Mouse (Mus musculus): ENCODE measurements around the gene Maml3.

DNA sequence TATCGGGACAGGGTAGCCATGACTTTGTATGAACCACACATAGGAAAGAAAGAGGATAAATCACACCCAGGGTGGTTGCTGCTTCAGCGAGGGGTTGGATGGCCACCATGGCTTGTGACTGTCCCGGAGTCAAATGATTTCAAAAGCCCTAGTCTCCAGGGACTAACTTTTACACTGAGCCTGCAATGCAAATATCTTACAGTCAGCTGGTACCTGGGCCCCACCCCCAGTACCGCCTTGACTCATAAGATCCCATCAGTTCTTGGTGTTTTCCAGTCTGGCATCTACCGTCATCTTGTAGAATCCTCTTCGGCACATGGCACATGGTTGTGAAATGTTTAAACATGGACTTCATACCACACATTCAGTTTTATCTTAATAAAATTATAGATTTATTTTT, 419.3 kb downstream of the Maml3 start:
- TF ChIP-seq CTCF (IDR thresholded peaks at IDR 0.05): no peak
- no peak for TF ChIP-seq EP300 (IDR thresholded peaks at IDR 0.05)

All from lung, postnatal 0 days (tissue).